9 mouse cellular contexts compared by ENCODE assay signal in genomic region chr9:56825476-56826213, GRCm38 (mm10). TPM values are rescaled to one million over a fixed set of nuclear protein-coding genes. Genes with fewer than 3 reads are reported as not detected.
A peak's percentile ranks its signal among the peaks of the same experiment; 100 is the strongest.
DNase-seq lines count a peak whose midpoint lies in the region; ATAC-seq and TF ChIP-seq lines count a peak whose summit lies in the region.
"Had no signal": no experiment of that assay in that cellular context is flagged by ENCODE, and none has a peak within 500 bp of the region (broad histone marks: within the 10 kb centered on the region; RNA-seq: fewer than 3 reads in every experiment).

No protein-coding gene starts in this region.

- no peaks in the 10 kb centered on the region for H3K36me3 ChIP-seq in embryonic facial prominence, embryonic 12.5 days
- H3K36me3 ChIP-seq in hindbrain, embryonic 16.5 days (ENCODE audit: control insufficient read depth, insufficient read depth, low read length) = no peaks in the 10 kb centered on the region
- no peaks in the 10 kb centered on the region for H3K36me3 ChIP-seq in neural tube, embryonic 12.5 days

- no peak for DNase-seq in layer of hippocampus, adult 2 months (ENCODE audit: low spot score in 2 of 2)
- DNase-seq in layer of hippocampus, postnatal 36 days = no peak
- DNase-seq in right cerebral cortex, postnatal 25 days = no peak
- no peak for DNase-seq in lung, postnatal 25 days (ENCODE audit: low spot score)
- no peak for DNase-seq in right cerebral cortex, adult 2 months (ENCODE audit: low spot score in 2 of 2)

- H3K27me3 ChIP-seq in embryonic facial prominence, embryonic 12.5 days = peaks cover 9% of the 10 kb centered on the region; the same call in 1 of the 2 replicates
- H3K27me3 ChIP-seq in hindbrain, embryonic 16.5 days (replicated peaks; ENCODE audit: control insufficient read depth, insufficient read depth, low read length) = no peaks in the 10 kb centered on the region
- H3K27me3 ChIP-seq in neural tube, embryonic 12.5 days (replicated peaks) = no peaks in the 10 kb centered on the region; the same call in 1 of the 2 replicates

- H3K9me3 ChIP-seq in embryonic facial prominence, embryonic 12.5 days = no peaks in the 10 kb centered on the region
- H3K9me3 ChIP-seq in hindbrain, embryonic 16.5 days (ENCODE audit: control insufficient read depth, low read length) = no peaks in the 10 kb centered on the region
- H3K9me3 ChIP-seq in neural tube, embryonic 12.5 days = no peaks in the 10 kb centered on the region

- H3K4me2 ChIP-seq in embryonic facial prominence, embryonic 12.5 days (replicated peaks) = peak overlapping the region; percentile 56
- peak overlapping the region; percentile 56 for H3K4me2 ChIP-seq in hindbrain, embryonic 16.5 days (ENCODE audit: low read length)
- H3K4me2 ChIP-seq in neural tube, embryonic 12.5 days (replicated peaks) = peak overlapping the region; percentile 60

- 11% methylated on average over 21 of the region's 21 CpGs for WGBS in embryonic facial prominence, embryonic 12.5 days
- WGBS in hindbrain, embryonic 16.5 days = 11% methylated on average over 21 of the region's 21 CpGs
- WGBS in neural tube, embryonic 12.5 days = 9% methylated on average over 21 of the region's 21 CpGs

- H3K27ac ChIP-seq in layer of hippocampus, adult 2 months = peak overlapping the region; percentile 65; the same call in 1 of the 2 replicates
- no peak overlapping the region for H3K27ac ChIP-seq in embryonic facial prominence, embryonic 12.5 days
- no peak overlapping the region for H3K27ac ChIP-seq in hindbrain, embryonic 16.5 days (ENCODE audit: low read depth, low read length)
- peak overlapping the region; percentile 62 for H3K27ac ChIP-seq in neural tube, embryonic 12.5 days

- peak overlapping the region; percentile 42 for H3K4me3 ChIP-seq in layer of hippocampus, adult 2 months
- peak overlapping the region; percentile 22; the same call in 1 of the 2 replicates for H3K4me3 ChIP-seq in embryonic facial prominence, embryonic 12.5 days
- H3K4me3 ChIP-seq in hindbrain, embryonic 16.5 days (ENCODE audit: low read length) = peak overlapping the region; percentile 27
- H3K4me3 ChIP-seq in neural tube, embryonic 12.5 days = no peak overlapping the region

- ATAC-seq in embryonic facial prominence, embryonic 12.5 days (ENCODE audit: insufficient number of reproducible peaks, insufficient read depth, low FRiP score, low TSS enrichment) = peak; percentile 56; the same call in 1 of the 2 replicates
- peak; percentile 61 for ATAC-seq in hindbrain, embryonic 16.5 days
- ATAC-seq in neural tube, embryonic 12.5 days (ENCODE audit: low FRiP score, low read depth) = peak; percentile 67

- TF ChIP-seq CTCF in layer of hippocampus, adult 2 months (conservative IDR thresholded peaks at IDR 0.05) = no peak

- H3K4me1 ChIP-seq in embryonic facial prominence, embryonic 12.5 days = peaks cover 16% of the 10 kb centered on the region
- peaks cover 20% of the 10 kb centered on the region for H3K4me1 ChIP-seq in hindbrain, embryonic 16.5 days (ENCODE audit: control insufficient read depth, insufficient read depth, low read depth, low read length)
- H3K4me1 ChIP-seq in neural tube, embryonic 12.5 days = peaks cover 19% of the 10 kb centered on the region

- no peak overlapping the region for H3K9ac ChIP-seq in embryonic facial prominence, embryonic 12.5 days
- H3K9ac ChIP-seq in hindbrain, embryonic 16.5 days (ENCODE audit: low read depth, low read length) = peak overlapping the region; percentile 50
- H3K9ac ChIP-seq in neural tube, embryonic 12.5 days = 0 out of 2 replicates have a peak overlapping the region, but pooled peaks have one; percentile 21

RNA-seq across cellular contexts. Expression of gene Lingo1, which starts 29.4 kb away (rescaled TPM):
- total RNA-seq in layer of hippocampus, adult 2 months (2021) = 100 to 1,000 TPM; 249 to 268 TPM
- total RNA-seq in layer of hippocampus, postnatal 36 days (2021) = 100 to 1,000 TPM; 235 to 257 TPM
- polyA plus RNA-seq in embryonic facial prominence, embryonic 12.5 days (2016; fragmentation: Nextera tagmentation; extraction: Ambion mirVana) = 6.8 TPM in 2 replicates
- 79.4 and 80.7 TPM in 2 replicates for polyA plus RNA-seq in hindbrain, embryonic 16.5 days (2015; fragmentation: Nextera tagmentation; extraction: Ambion mirVana)
- polyA plus RNA-seq in neural tube, embryonic 12.5 days (2016; fragmentation: Nextera tagmentation; extraction: Ambion mirVana) = 44.2 and 47.8 TPM in 2 replicates

RNA-seq across cellular contexts. Expression of gene Odf3l1, which starts 38.8 kb away (rescaled TPM):
- not detected for total RNA-seq in layer of hippocampus, adult 2 months (2021)
- total RNA-seq in layer of hippocampus, postnatal 36 days (2021) = not detected
- polyA plus RNA-seq in embryonic facial prominence, embryonic 12.5 days (2016; fragmentation: Nextera tagmentation; extraction: Ambion mirVana) = 0.40 and 0.56 TPM in 2 replicates
- polyA plus RNA-seq in hindbrain, embryonic 16.5 days (2015; fragmentation: Nextera tagmentation; extraction: Ambion mirVana) = 0.20 TPM in 1 of 2 replicates, not detected in the other
- not detected in 2 replicates for polyA plus RNA-seq in neural tube, embryonic 12.5 days (2016; fragmentation: Nextera tagmentation; extraction: Ambion mirVana)
- total RNA-seq: layer of hippocampus, adult 8-10 months had no signal

RNA-seq across cellular contexts. Expression of gene Cspg4, which starts 39.2 kb away (rescaled TPM):
- total RNA-seq in layer of hippocampus, adult 2 months (2021) = 10 to 100 TPM; 17.4 to 18.4 TPM
- 10 to 100 TPM; 18.0 to 19.7 TPM for total RNA-seq in layer of hippocampus, postnatal 36 days (2021)
- polyA plus RNA-seq in embryonic facial prominence, embryonic 12.5 days (2016; fragmentation: Nextera tagmentation; extraction: Ambion mirVana) = 9.1 and 10.8 TPM in 2 replicates
- polyA plus RNA-seq in hindbrain, embryonic 16.5 days (2015; fragmentation: Nextera tagmentation; extraction: Ambion mirVana) = 10.7 and 10.8 TPM in 2 replicates
- 5.3 and 5.8 TPM in 2 replicates for polyA plus RNA-seq in neural tube, embryonic 12.5 days (2016; fragmentation: Nextera tagmentation; extraction: Ambion mirVana)

Comparison
In these comparisons a context has a peak if more than half of its experiments do, and no peak if none do; other contexts are left out.
1. H3K27ac ChIP-seq: peak in layer of hippocampus, adult 2 months (single experiment) and neural tube, embryonic 12.5 days (single experiment); none in embryonic facial prominence, embryonic 12.5 days (single experiment) and hindbrain, embryonic 16.5 days (single experiment).
2. Peak in every context shown above with its lines, with median percentiles within 50 percentile points of each other: ATAC-seq and H3K4me2 ChIP-seq.